Mouse (Mus musculus) embryonic facial prominence, embryonic 15.5 days (tissue): ENCODE results near the gene Tmc2. TPM values are rescaled to one million over a fixed set of nuclear protein-coding genes. Genes with fewer than 3 reads are reported as not detected.

Source experiments
- ATAC-seq: fragments of 200-750 bp; cut with Nextera tagmentation; 2 replicates; pipeline ENCODE4 v1.8.0; 2017; ENCODE audit warnings: low read depth, moderate TSS enrichment; ENCODE audit not compliant: insufficient number of reproducible peaks, low FRiP score, low TSS enrichment
- H3K27ac ChIP-seq: fragments of 300-500 bp; sonication (generic); replicated peaks from 2 replicates; pipeline ENCODE4 v1.5.1; 2015; ENCODE audit warnings: mild to moderate bottlenecking, inconsistent platforms
- H3K27me3 ChIP-seq: fragments of 300-500 bp; sonication (generic); 2 replicates; pipeline ENCODE4 v1.6.1; 2015; ENCODE audit warnings: inconsistent platforms
- H3K36me3 ChIP-seq: fragments of 300-500 bp; sonication (generic); 2 replicates; pipeline ENCODE4 v1.6.1; 2015; ENCODE audit warnings: mild to moderate bottlenecking, inconsistent platforms
- H3K4me1 ChIP-seq: fragments of 300-500 bp; sonication (generic); 2 replicates; pipeline ENCODE4 v1.6.1; 2015; ENCODE audit warnings: inconsistent platforms
- H3K4me2 ChIP-seq: fragments of 300-500 bp; sonication (generic); replicated peaks from 2 replicates; pipeline ENCODE4 v1.6.1; 2015; ENCODE audit warnings: mild to moderate bottlenecking, inconsistent platforms
- H3K4me3 ChIP-seq: fragments of 300-500 bp; sonication (generic); replicated peaks from 2 replicates; pipeline ENCODE4 v1.5.1; 2015; ENCODE audit warnings: mild to moderate bottlenecking, inconsistent platforms
- H3K9ac ChIP-seq: fragments of 300-500 bp; sonication (generic); 2 replicates; pipeline ENCODE4 v1.6.1; 2015; ENCODE audit warnings: inconsistent platforms
- H3K9me3 ChIP-seq: fragments of 300-500 bp; sonication (generic); replicated peaks from 2 replicates; pipeline ENCODE4 v1.6.1; 2016; ENCODE audit warnings: inconsistent platforms
- WGBS: fragments of 180-500 bp; shearing (Covaris S2); methylation state at CpG from one replicate; pipeline ENCODE4 v1.1.7; 2015; 5-methylcytosine and 5-hydroxymethylcytosine counted together
- polyA plus RNA-seq: library from polyadenylated mRNA; unstranded; fragments of >200 nt; fragmentation: Nextera tagmentation; extraction: Ambion mirVana; gene quantifications from 2 replicates; pipeline ENCODE4 v1.2.1, GENCODE M21; 2015

Tmc2 gene
- polyA plus RNA-seq, 1 experiment from 2014 or later = not detected

- no peaks in the 10 kb centered on the region for H3K4me1 ChIP-seq
- no peak overlapping the region for H3K4me2 ChIP-seq
- H3K9me3 ChIP-seq = no peaks in the 10 kb centered on the region
- no peaks in the 10 kb centered on the region for H3K27me3 ChIP-seq
- H3K36me3 ChIP-seq = no peaks in the 10 kb centered on the region
- no peak for ATAC-seq
- H3K4me3 ChIP-seq = no peak overlapping the region
- H3K9ac ChIP-seq = no peak overlapping the region
- WGBS = 83% methylated on average over 4 of the region's 4 CpGs
- H3K27ac ChIP-seq = no peak overlapping the region
Observed at GRCm38 (mm10) chr2:130260822-130261221, 65.8 kb downstream of the Tmc2 start.

GRCm38 (mm10) chr2:130261914-130262313, 66.9 kb downstream of the Tmc2 start:
- no peak for ATAC-seq
- Histone ChIP-seq H3K4me1 (no peaks in the 10 kb centered on the region), H3K27ac (no peak overlapping the region), H3K36me3 (no peaks in the 10 kb centered on the region), H3K4me3 (no peak overlapping the region), H3K4me2 (no peak overlapping the region), H3K27me3 (no peaks in the 10 kb centered on the region), H3K9me3 (no peaks in the 10 kb centered on the region), H3K9ac (no peak overlapping the region)
- WGBS = 82% methylated on average over 2 of the region's 2 CpGs

GRCm38 (mm10) chr2:130262398-130262797, 67.4 kb downstream of the Tmc2 start:
- WGBS = 71% methylated on average over 2 of the region's 2 CpGs
- no peak overlapping the region for H3K4me3 ChIP-seq
- H3K4me2 ChIP-seq = no peak overlapping the region
- no peak overlapping the region for H3K27ac ChIP-seq
- H3K9ac ChIP-seq = no peak overlapping the region
- no peaks in the 10 kb centered on the region for H3K9me3 ChIP-seq
- H3K27me3 ChIP-seq = no peaks in the 10 kb centered on the region
- no peaks in the 10 kb centered on the region for H3K4me1 ChIP-seq
- no peaks in the 10 kb centered on the region for H3K36me3 ChIP-seq
- no peak for ATAC-seq

DNA sequence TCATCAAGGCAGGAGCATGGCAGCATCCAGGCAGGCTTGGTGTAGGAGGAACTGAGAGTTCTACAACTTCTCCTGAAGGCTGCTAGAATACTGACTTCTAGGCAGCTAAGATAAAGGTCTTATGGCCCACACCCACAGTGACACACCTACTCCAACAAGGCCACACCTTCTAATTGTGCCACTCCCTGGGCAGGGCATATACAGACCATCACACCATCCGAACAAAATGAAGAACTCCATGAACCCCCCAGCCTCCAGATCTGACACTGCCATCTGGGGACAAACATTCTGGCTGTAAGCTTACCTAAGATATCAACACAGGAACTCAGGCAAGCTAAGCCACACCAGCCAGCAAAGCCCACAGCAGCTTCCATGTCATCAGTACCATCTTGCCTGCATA, 70.5 kb downstream of the Tmc2 start:
- H3K9me3 ChIP-seq = no peaks in the 10 kb centered on the region
- no peak overlapping the region for H3K27ac ChIP-seq
- no peaks in the 10 kb centered on the region for H3K36me3 ChIP-seq
- H3K4me2 ChIP-seq = no peak overlapping the region
- no peaks in the 10 kb centered on the region for H3K4me1 ChIP-seq
- no peaks in the 10 kb centered on the region for H3K27me3 ChIP-seq
- H3K4me3 ChIP-seq = no peak overlapping the region
- 0 out of 2 replicates have a peak, but pooled peaks have one; percentile 4 for ATAC-seq
- no peak overlapping the region for H3K9ac ChIP-seq
- 85% methylated on average over 1 of the region's 1 CpGs for WGBS

- no peak for ATAC-seq
- no peaks in the 10 kb centered on the region for H3K9me3 ChIP-seq
- H3K4me2 ChIP-seq = no peak overlapping the region
- no peaks in the 10 kb centered on the region for H3K36me3 ChIP-seq
- 0 out of 2 replicates have a peak, but pooled peaks cover under 1% of the 10 kb centered on the region for H3K4me1 ChIP-seq
- no peak overlapping the region for H3K27ac ChIP-seq
- 65% methylated on average over 7 of the region's 7 CpGs for WGBS
- H3K27me3 ChIP-seq = no peaks in the 10 kb centered on the region
- no peak overlapping the region for H3K9ac ChIP-seq
- H3K4me3 ChIP-seq = no peak overlapping the region
Observed at GRCm38 (mm10) chr2:130268074-130268473, 73.1 kb downstream of the Tmc2 start.

GRCm38 (mm10) chr2:130273732-130274131, 78.7 kb downstream of the Tmc2 start:
- H3K9me3 ChIP-seq = no peaks in the 10 kb centered on the region
- peak overlapping the region; percentile 97 for H3K4me3 ChIP-seq
- under 1% methylated on average over 14 of the region's 14 CpGs for WGBS
- no peak for ATAC-seq
- H3K27me3 ChIP-seq = no peaks in the 10 kb centered on the region
- peak overlapping the region; percentile 72 for H3K9ac ChIP-seq
- H3K27ac ChIP-seq = peak overlapping the region; percentile 85
- peak overlapping the region; percentile 77 for H3K4me2 ChIP-seq
- H3K4me1 ChIP-seq = peaks cover 30% of the 10 kb centered on the region
- peaks cover 34% of the 10 kb centered on the region for H3K36me3 ChIP-seq

GRCm38 (mm10) chr2:130274149-130274861, 79.3 kb downstream of the Tmc2 start, which contains the start of gene Nop56:
Gene Nop56, plus strand, starts transcription at chr2:130274430.
- peak within 1 kb of the TSS; percentile 97 for H3K4me3 ChIP-seq
- peak; percentile 97 for ATAC-seq
- H3K9me3 ChIP-seq = no peaks in the 10 kb centered on the region
- peak within 1 kb of the TSS; percentile 77 for H3K4me2 ChIP-seq
- peak within 1 kb of the TSS; percentile 99 for H3K9ac ChIP-seq
- peaks cover 30% of the 10 kb centered on the region for H3K4me1 ChIP-seq
- WGBS = under 1% methylated on average over 67 of the region's 68 CpGs
- peaks cover 36% of the 10 kb centered on the region for H3K36me3 ChIP-seq
- H3K27ac ChIP-seq = peak within 1 kb of the TSS; percentile 95
- H3K27me3 ChIP-seq = no peaks in the 10 kb centered on the region

DNA sequence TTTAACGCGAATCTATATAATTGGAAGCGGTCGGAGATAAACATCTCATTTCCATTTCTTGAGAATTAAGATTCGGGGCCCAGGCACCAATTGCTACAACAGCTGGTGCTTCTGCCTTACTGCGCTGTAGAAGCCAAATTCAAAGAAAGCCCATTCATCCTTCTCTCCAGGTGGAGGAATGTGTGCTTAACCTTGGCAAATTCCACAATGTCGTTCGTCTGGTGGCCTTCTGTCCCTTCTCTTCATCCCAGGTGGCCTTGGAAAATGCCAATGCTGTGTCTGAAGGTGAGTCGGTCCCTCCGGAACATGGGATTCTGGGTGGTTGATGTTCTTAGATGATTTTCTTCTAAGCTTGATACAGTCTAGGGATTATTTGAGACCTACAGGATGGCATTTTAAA, 79.9 kb downstream of the Tmc2 start:
- peak overlapping the region; percentile 99 for H3K9ac ChIP-seq
- H3K4me3 ChIP-seq = peak overlapping the region; percentile 97
- ATAC-seq = no peak
- H3K4me1 ChIP-seq = peaks cover 30% of the 10 kb centered on the region
- under 1% methylated on average over 10 of the region's 10 CpGs for WGBS
- peaks cover 41% of the 10 kb centered on the region for H3K36me3 ChIP-seq
- no peaks in the 10 kb centered on the region for H3K27me3 ChIP-seq
- peak overlapping the region; percentile 95 for H3K27ac ChIP-seq
- no peaks in the 10 kb centered on the region for H3K9me3 ChIP-seq
- peak overlapping the region; percentile 77 for H3K4me2 ChIP-seq

- ATAC-seq = no peak
- Histone ChIP-seq H3K27ac (no peak overlapping the region), H3K27me3 (no peaks in the 10 kb centered on the region), H3K4me3 (peak overlapping the region; percentile 97), H3K4me2 (peak overlapping the region; percentile 77), H3K9me3 (no peaks in the 10 kb centered on the region), H3K9ac (no peak overlapping the region), H3K36me3 (peaks cover 49% of the 10 kb centered on the region), H3K4me1 (peaks cover 30% of the 10 kb centered on the region)
- 35% methylated on average over 6 of the region's 6 CpGs for WGBS
Observed at GRCm38 (mm10) chr2:130275649-130276048, 80.7 kb downstream of the Tmc2 start.

DNA sequence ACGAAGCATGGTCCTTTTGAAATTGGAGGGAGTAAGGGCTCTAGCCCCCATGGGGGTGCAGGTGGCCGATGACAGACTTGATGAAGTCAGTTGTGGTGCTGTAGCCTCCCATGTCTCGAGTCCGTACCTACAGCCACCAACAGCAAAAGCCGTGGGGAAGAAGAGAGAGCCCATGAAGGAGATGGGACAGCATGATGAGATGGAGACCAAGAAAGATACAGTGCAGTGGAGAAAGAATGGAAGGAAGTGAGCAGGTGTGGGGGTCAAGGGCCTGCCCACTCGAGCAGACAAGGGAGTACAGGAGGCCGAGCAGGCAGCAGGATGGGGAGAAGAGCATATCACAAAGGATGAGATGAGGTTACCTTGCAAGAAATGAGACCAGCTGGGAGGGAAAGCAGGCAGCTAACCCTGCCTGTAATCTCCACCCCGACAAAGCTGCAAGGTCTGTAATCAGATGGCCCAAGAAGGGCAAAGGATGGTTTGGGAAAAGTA, 84.7 kb downstream of the Tmc2 start:
- Histone ChIP-seq H3K36me3 (peaks cover 58% of the 10 kb centered on the region), H3K4me1 (peaks cover 32% of the 10 kb centered on the region), H3K9me3 (no peaks in the 10 kb centered on the region), H3K27ac (no peak overlapping the region), H3K4me2 (no peak overlapping the region), H3K27me3 (no peaks in the 10 kb centered on the region), H3K4me3 (no peak overlapping the region), H3K9ac (no peak overlapping the region)
- ATAC-seq = no peak
- 36% methylated on average over 8 of the region's 8 CpGs for WGBS

DNA sequence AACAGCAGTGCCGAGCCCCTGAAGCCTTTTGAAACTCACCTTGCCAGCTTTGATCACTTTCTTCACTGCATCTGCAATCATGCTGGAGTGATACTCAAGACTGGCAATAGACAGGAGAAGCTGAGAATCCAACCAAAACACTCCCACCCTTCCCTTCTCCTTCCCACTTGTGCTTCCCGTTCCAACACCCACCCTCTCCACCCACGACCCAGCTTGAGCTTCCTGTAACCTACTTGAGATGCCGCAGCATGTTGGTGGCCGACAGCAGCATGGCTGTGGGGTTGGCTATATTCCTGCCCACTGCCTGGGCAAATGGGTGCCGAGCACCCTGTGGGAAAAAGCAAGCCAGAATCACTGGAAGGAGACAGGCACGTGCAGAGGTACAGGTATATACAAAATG, 85.2 kb downstream of the Tmc2 start:
- H3K9me3 ChIP-seq = no peaks in the 10 kb centered on the region
- H3K4me3 ChIP-seq = no peak overlapping the region
- no peak overlapping the region for H3K4me2 ChIP-seq
- H3K36me3 ChIP-seq = peaks cover 58% of the 10 kb centered on the region
- ATAC-seq = no peak
- WGBS = 61% methylated on average over 7 of the region's 7 CpGs
- H3K27ac ChIP-seq = no peak overlapping the region
- H3K27me3 ChIP-seq = no peaks in the 10 kb centered on the region
- no peak overlapping the region for H3K9ac ChIP-seq
- peaks cover 34% of the 10 kb centered on the region for H3K4me1 ChIP-seq

- Histone ChIP-seq H3K27ac (no peak overlapping the region), H3K4me2 (no peak overlapping the region), H3K9me3 (no peaks in the 10 kb centered on the region), H3K4me3 (no peak overlapping the region), H3K27me3 (no peaks in the 10 kb centered on the region), H3K9ac (no peak overlapping the region), H3K4me1 (peaks cover 28% of the 10 kb centered on the region), H3K36me3 (peaks cover 52% of the 10 kb centered on the region)
- WGBS = 60% methylated on average over 4 of the region's 4 CpGs
- ATAC-seq = no peak
Observed at GRCm38 (mm10) chr2:130280818-130281217, 85.8 kb downstream of the Tmc2 start.
